Mouse (Mus musculus): Measurements from ENCODE around the gene Prpsap1. TPM values are rescaled to one million over a fixed set of nuclear protein-coding genes. Genes with fewer than 3 reads are reported as not detected.

Gene Prpsap1
- polyA plus RNA-seq (2021; fragmentation: Nextera tagmentation), result 58.7 and 68.3 TPM in 2 replicates
- long read RNA-seq, experiment 1, transcript Prpsap1-201 (10 exons, 1,841 nt), result major isoform, 104 of 123 reads
- long read RNA-seq, experiment 1, partial matches to known transcripts, result 9 of 123 reads
- long read RNA-seq, experiment 1, other reads (novel, unspliced or antisense), result 5 of 123 reads
- long read RNA-seq, experiment 2, transcript Prpsap1-209 (9 exons, 1,691 nt), result minor isoform, 5 of 409 reads
- long read RNA-seq, experiment 2, transcript Prpsap1-201 (10 exons, 1,841 nt), result major isoform, 358 of 409 reads
- long read RNA-seq, experiment 2, partial matches to known transcripts, result 4 of 409 reads
- long read RNA-seq, experiment 2, other reads (novel, unspliced or antisense), result 42 of 409 reads

DNA sequence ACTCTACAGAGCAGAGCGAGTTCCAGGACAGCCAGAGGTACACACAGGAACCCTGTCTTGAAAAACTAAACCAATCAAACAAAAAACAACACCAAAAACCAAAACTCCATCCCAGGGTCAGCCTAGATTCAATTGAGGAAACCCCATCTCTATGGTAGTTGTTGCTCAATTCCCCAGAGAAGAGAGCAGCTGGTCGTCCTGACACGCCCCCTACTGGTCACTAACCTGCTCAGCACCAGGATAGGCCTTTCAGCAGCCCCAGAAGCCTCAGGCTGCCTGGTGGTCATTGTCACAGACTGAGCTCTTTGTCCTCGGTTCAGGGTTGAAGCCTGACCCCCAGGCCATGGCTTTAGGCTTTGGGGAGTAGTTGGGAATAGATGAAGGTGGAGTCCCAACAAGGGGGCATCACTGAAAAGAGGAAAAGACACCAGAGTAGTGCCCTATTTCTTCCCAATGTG is at the start of gene Prpsap1:
Gene Prpsap1, minus strand, starts transcription at position 408 of the 458 bp plus-strand sequence.

DNA sequence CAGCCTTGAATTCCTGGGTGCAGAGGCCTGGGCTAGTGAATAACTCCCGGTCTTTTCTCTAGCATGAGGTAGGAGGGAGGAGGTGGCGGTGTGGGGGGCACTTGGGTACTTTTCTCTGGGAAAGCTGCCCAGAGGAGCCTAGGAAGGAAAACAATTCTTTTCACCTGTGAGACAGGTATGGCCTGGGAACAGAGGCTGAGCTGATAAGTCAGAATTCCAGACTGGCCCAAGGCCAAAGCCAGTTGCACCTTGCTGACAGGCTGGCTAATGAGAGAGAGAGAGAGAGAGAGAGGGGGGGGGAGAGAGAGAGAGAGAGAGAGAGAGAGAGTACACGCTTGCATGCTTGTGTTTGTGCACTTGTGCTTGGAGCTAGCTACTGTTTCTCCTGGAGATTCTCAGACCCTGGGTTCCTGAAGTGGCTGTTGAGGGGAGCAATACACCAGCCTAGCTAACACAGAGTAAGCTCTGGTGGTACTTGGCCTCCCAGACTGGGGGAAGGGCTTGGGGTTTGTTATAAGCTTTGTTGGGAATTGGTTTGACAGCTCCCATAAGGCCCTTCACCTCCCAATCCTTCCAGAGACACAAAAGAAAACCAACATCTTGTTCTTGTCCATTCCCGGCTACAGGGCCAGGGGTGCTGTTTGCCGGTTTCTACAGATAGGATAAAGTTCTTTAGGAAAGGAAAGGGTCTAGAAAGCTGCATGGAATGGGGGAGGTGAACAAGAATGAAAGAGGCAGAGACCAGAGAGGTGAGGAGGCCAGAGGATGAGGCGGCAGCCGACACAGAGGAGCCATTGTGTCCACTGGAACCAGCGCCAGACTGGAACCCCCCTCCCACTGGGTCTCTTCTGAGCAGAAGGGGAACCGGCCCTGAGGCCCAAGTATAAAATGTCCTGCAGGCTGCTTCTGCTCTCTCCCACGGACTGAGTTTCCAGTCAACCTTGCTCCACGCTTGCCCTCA is 36.5 kb upstream of the Prpsap1 start, which contains the start of gene Sphk1:
Gene Sphk1, plus strand, starts transcription at position 739 of the 961 bp plus-strand sequence.

DNA sequence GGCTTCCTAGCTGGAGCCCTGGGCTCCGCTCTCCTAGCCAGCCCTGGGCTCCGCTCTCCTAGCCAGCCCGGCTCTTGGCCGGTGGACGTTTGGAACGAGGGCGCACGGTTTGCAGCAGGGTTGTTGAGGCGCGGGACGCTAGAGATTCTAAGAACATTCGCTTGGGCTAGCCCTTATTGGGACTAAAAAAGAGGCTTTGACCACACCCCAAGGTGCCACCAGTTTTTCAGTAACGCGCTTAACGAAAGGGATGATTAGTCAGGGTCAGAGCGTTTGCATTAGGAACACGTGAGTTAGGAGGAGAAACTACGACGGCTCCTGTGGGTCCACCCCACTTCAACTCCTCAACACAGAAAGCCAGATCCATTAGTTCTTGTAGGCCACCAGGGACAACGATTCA is 27.9 kb downstream of the Prpsap1 start, which contains the start of gene Qrich2:
Gene Qrich2, minus strand, starts transcription at position 101 of the 400 bp plus-strand sequence.

DNA sequence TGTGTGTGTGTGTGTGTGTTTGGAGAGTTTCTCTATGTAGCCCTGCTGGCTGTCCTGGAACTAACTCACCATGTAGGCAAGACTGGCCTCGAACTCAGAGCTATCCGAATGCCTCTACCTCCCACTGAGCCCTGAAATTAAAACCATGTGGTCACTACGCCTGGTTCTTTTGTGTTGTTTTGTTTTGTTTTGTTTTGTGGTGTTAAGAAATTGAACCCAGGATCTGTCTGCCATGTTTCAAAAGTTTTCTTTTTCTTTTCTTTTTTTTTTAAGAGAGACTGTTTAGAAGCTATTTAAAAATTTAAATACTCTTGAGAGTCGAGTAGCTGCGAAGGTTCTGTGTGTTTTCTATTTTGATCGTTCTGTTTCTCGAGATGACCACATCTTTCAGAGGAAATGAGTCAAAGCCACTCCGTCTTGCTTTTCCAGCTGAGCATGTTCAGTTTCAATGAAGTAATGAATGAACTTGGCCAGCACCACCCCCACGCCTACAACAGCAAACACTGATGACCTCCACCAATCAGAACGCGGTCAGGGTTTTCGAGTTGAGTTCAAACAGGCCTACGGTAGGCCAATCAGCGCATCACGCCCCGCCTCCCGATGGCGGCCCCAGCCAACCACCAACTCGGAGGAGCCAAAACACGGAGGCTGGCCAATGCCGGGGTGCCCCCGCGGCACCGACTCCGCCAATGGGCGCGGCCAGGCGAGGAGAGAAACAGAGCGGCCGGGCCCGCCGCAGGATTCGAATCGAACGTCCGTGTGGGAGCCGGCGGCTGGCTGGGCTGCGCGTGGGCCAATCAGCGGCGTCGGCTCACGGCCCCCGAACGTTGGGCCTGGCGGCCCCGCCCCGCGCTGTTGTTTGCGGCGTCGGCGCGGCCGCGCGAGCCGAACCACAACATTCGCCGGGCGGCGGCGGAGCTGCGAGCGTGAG is 60.4 kb downstream of the Prpsap1 start, which contains the start of gene Ubald2:
Gene Ubald2, plus strand, starts transcription at position 739 of the 931 bp plus-strand sequence.

Other genes starting within 250 kb of the Prpsap1 start
- 29.3 and 32.2 TPM in 2 replicates for gene Srp68, start 220.0 kb downstream of the Prpsap1 start, polyA plus RNA-seq (2021; fragmentation: Nextera tagmentation)
- gene Galr2, start 213.3 kb downstream of the Prpsap1 start, polyA plus RNA-seq (2021; fragmentation: Nextera tagmentation), result 0.18 and 0.33 TPM in 2 replicates
- gene Exoc7, start 187.0 kb downstream of the Prpsap1 start, polyA plus RNA-seq (2021; fragmentation: Nextera tagmentation), result 45.3 and 58.0 TPM in 2 replicates
- 2.8 and 4.0 TPM in 2 replicates for gene Foxj1, start 158.8 kb downstream of the Prpsap1 start, polyA plus RNA-seq (2021; fragmentation: Nextera tagmentation)
- gene Rnf157, start 81.2 kb downstream of the Prpsap1 start, polyA plus RNA-seq (2021; fragmentation: Nextera tagmentation), result 29.6 and 31.2 TPM in 2 replicates
- 4.3 and 6.8 TPM in 2 replicates for gene Ubald2, start 60.1 kb downstream of the Prpsap1 start, polyA plus RNA-seq (2021; fragmentation: Nextera tagmentation)
- 0.18 TPM in 1 of 2 replicates, not detected in the other for gene Qrich2, start 28.0 kb downstream of the Prpsap1 start, polyA plus RNA-seq (2021; fragmentation: Nextera tagmentation)
- 0.93 and 3.0 TPM in 2 replicates for gene Sphk1, start 36.7 kb upstream of the Prpsap1 start, polyA plus RNA-seq (2021; fragmentation: Nextera tagmentation)
- gene Ube2o, start 87.2 kb upstream of the Prpsap1 start, polyA plus RNA-seq (2021; fragmentation: Nextera tagmentation), result 13.6 TPM in 2 replicates
- not detected in 2 replicates for gene Aanat, start 92.2 kb upstream of the Prpsap1 start, polyA plus RNA-seq (2021; fragmentation: Nextera tagmentation)
- 0.29 and 0.50 TPM in 2 replicates for gene Rhbdf2, start 132.8 kb upstream of the Prpsap1 start, polyA plus RNA-seq (2021; fragmentation: Nextera tagmentation)
- gene Prcd, start 159.3 kb upstream of the Prpsap1 start, polyA plus RNA-seq (2021; fragmentation: Nextera tagmentation), result 7.2 and 22.4 TPM in 2 replicates
- 27.4 and 28.1 TPM in 2 replicates for gene Cygb, start 160.1 kb upstream of the Prpsap1 start, polyA plus RNA-seq (2021; fragmentation: Nextera tagmentation)

Measured in layer of hippocampus, adult 6 months (tissue).